Mouse (Mus musculus) midbrain, embryonic 13.5 days (tissue): ENCODE results near the gene Zfp174. TPM values are rescaled to one million over a fixed set of nuclear protein-coding genes. Genes with fewer than 3 reads are reported as not detected.
"Not testable (repeated sequence)": the region's sequence is repeated elsewhere in the genome, so short reads cannot be mapped to it uniquely, and the experiment has no call there.

Experiments used
- ATAC-seq: fragments of 200-750 bp; cut with Nextera tagmentation; 2 replicates; pipeline ENCODE4 v1.8.0; 2017; ENCODE audit warnings: mild to moderate bottlenecking, moderate TSS enrichment, moderate library complexity
- H3K27ac ChIP-seq: fragments of 300-500 bp; sonication (generic); 2 replicates; pipeline ENCODE4 v1.5.1; 2015; ENCODE audit warnings: inconsistent platforms, mild to moderate bottlenecking, moderate library complexity
- H3K27me3 ChIP-seq: fragments of 300-500 bp; sonication (generic); 2 replicates; pipeline ENCODE4 v1.6.1; 2015; ENCODE audit warnings: mild to moderate bottlenecking, inconsistent platforms
- H3K36me3 ChIP-seq: fragments of 300-500 bp; sonication (generic); 2 replicates; pipeline ENCODE4 v1.6.1; 2015; ENCODE audit warnings: mild to moderate bottlenecking, inconsistent platforms
- H3K4me1 ChIP-seq: fragments of 300-500 bp; sonication (generic); replicated peaks from 2 replicates; pipeline ENCODE4 v1.6.1; 2015; ENCODE audit warnings: inconsistent platforms
- H3K4me2 ChIP-seq: fragments of 300-500 bp; sonication (generic); replicated peaks from 2 replicates; pipeline ENCODE4 v1.6.1; 2015; ENCODE audit warnings: moderate library complexity, mild to moderate bottlenecking, inconsistent platforms
- H3K4me3 ChIP-seq: fragments of 300-500 bp; sonication (generic); replicated peaks from 2 replicates; pipeline ENCODE4 v1.5.1; 2015; ENCODE audit warnings: mild to moderate bottlenecking, inconsistent platforms
- H3K9ac ChIP-seq: fragments of 300-500 bp; sonication (generic); replicated peaks from 2 replicates; pipeline ENCODE4 v1.6.1; 2015; ENCODE audit warnings: mild to moderate bottlenecking, inconsistent platforms
- H3K9me3 ChIP-seq: fragments of 300-500 bp; sonication (generic); 2 replicates; pipeline ENCODE4 v1.6.1; 2016; ENCODE audit warnings: mild to moderate bottlenecking, inconsistent platforms
- WGBS: fragments of 180-500 bp; shearing (Covaris S2); methylation state at CpG from one replicate; pipeline ENCODE4 v1.1.7; 2015; 5-methylcytosine and 5-hydroxymethylcytosine counted together
- polyA plus RNA-seq: library from polyadenylated mRNA; unstranded; fragments of >200 nt; fragmentation: Nextera tagmentation; extraction: Ambion mirVana; gene quantifications from 2 replicates; pipeline ENCODE4 v1.2.1, GENCODE M21; 2015

The Zfp174 gene
- polyA plus RNA-seq, 1 experiment from 2014 or later = 2.2 TPM

- Histone ChIP-seq H3K4me3 (no peak overlapping the region), H3K9me3 (no peaks in the 10 kb centered on the region), H3K36me3 (no peaks in the 10 kb centered on the region), H3K27ac (no peak overlapping the region), H3K4me1 (peaks cover 15% of the 10 kb centered on the region), H3K9ac (no peak overlapping the region), H3K27me3 (no peaks in the 10 kb centered on the region), H3K4me2 (no peak overlapping the region)
- ATAC-seq = no peak
- 78% methylated on average over 3 of the region's 3 CpGs for WGBS
Observed at GRCm38 (mm10) chr16:3848416-3848815, 1.3 kb downstream of the Zfp174 start.

DNA sequence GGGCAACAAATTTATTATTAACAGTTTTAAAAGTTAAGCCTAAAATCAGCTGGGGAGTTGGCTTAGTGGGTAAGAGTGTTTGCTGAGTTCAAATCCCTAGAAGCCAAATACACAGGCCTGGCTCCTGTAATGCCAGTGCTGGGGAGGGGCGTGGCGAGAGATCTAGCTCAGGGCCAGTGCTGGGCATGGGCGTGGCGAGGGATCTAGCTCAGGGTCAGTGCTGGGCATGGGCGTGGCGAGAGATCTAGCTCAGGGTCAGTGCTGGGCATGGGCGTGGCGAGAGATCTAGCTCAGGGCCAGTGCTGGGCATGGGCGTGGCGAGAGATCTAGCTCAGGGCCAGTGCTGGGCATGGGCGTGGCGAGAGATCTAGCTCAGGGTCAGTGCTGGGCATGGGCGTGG, 4.2 kb downstream of the Zfp174 start:
- H3K4me1 ChIP-seq = peaks cover 15% of the 10 kb centered on the region
- not testable (repeated sequence) for H3K36me3 ChIP-seq, ATAC-seq, H3K27me3 ChIP-seq, H3K9me3 ChIP-seq, H3K9ac ChIP-seq, H3K27ac ChIP-seq, H3K4me3 ChIP-seq, H3K4me2 ChIP-seq
- WGBS = 92% methylated on average over 13 of the region's 13 CpGs

GRCm38 (mm10) chr16:3852586-3852985, 5.5 kb downstream of the Zfp174 start:
- Histone ChIP-seq H3K9ac (no peak overlapping the region), H3K4me3 (no peak overlapping the region), H3K27ac (no peak overlapping the region), H3K9me3 (no peaks in the 10 kb centered on the region), H3K27me3 (no peaks in the 10 kb centered on the region), H3K4me1 (peaks cover 8% of the 10 kb centered on the region), H3K36me3 (no peaks in the 10 kb centered on the region), H3K4me2 (no peak overlapping the region)
- ATAC-seq = no peak
- WGBS = 40% methylated on average over 12 of the region's 12 CpGs

GRCm38 (mm10) chr16:3854437-3855182, 7.5 kb downstream of the Zfp174 start:
- Histone ChIP-seq H3K4me2 (no peak overlapping the region), H3K27ac (no peak overlapping the region), H3K9ac (no peak overlapping the region), H3K36me3 (peaks cover 5% of the 10 kb centered on the region; the same call in 1 of the 2 replicates), H3K9me3 (no peaks in the 10 kb centered on the region), H3K4me3 (no peak overlapping the region), H3K27me3 (no peaks in the 10 kb centered on the region), H3K4me1 (no peaks in the 10 kb centered on the region)
- 40% methylated on average over 11 of the region's 11 CpGs for WGBS
- no peak for ATAC-seq

DNA sequence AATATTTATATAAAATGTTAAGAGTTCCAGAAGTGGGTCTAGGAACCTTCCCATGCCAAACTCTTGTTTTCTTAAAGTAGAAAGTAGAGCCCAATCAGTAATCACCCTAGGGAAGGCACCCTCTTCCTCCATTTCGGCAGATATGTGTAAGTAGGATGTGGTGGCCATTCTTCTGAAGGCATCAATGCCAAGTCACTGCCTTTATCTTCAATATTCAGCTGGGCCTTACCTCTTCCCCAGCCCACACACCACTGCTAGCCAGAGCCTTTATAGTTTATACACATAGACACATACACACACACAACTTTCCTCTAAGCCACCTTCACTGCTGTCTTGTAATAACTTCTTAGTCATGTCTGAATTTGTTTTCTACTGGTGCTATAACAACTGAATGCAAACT, 8.7 kb downstream of the Zfp174 start:
- ATAC-seq = no peak
- Histone ChIP-seq H3K27ac (no peak overlapping the region), H3K9me3 (no peaks in the 10 kb centered on the region), H3K4me1 (no peaks in the 10 kb centered on the region), H3K4me2 (no peak overlapping the region), H3K9ac (no peak overlapping the region), H3K27me3 (no peaks in the 10 kb centered on the region), H3K4me3 (no peak overlapping the region), H3K36me3 (peaks cover 14% of the 10 kb centered on the region)
- 86% methylated on average over 1 of the region's 1 CpGs for WGBS

DNA sequence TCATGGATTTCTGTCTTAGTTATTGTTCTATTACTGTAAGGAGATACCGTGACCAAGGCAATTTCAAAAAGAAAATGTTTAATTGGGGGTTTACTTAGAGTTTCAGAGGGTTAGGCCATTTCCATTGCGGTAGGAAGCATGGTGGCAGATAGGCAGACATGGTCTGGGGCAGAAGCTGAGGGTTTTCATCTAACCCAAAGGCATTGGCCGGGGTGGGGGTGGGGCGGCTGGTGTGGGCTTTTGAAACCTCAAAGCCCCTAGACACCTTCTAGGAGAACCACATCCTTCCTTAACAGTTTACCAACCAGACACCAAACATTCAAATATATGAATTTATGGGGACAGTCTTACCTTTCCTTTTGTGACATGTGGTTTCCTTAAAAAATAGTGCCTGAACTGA, 12.2 kb downstream of the Zfp174 start:
- H3K9me3 ChIP-seq = no peaks in the 10 kb centered on the region
- H3K4me2 ChIP-seq = no peak overlapping the region
- H3K4me1 ChIP-seq = no peaks in the 10 kb centered on the region
- H3K27ac ChIP-seq = no peak overlapping the region
- no peaks in the 10 kb centered on the region for H3K27me3 ChIP-seq
- 86% methylated on average over 4 of the region's 4 CpGs for WGBS
- H3K36me3 ChIP-seq = peaks cover 29% of the 10 kb centered on the region
- no peak overlapping the region for H3K9ac ChIP-seq
- no peak for ATAC-seq
- H3K4me3 ChIP-seq = no peak overlapping the region

DNA sequence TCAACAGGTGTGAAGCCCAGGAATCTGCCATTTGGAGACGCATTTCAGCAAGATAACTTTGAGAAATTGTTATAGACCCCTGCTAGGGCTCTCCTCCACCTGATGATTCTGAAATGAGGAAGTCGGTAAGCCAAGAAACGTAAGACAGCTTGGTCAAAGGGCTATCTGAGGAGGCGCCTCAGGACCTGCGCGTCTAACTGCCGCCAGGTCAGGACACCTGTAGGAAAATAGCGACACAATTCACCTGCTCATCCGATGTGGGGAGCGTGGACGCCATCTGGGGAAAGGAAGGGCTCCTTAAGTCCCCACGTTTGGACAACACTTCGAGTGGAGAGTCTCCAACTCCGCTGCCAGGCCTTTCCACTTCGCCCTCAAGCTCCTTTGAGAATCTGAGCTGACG, 24.7 kb downstream of the Zfp174 start:
- Histone ChIP-seq H3K36me3 (peaks cover 19% of the 10 kb centered on the region), H3K27me3 (no peaks in the 10 kb centered on the region), H3K9me3 (no peaks in the 10 kb centered on the region), H3K4me3 (peak overlapping the region; percentile 56), H3K4me1 (peaks cover 26% of the 10 kb centered on the region), H3K4me2 (peak overlapping the region; percentile 93), H3K9ac (peak overlapping the region; percentile 67), H3K27ac (peak overlapping the region; percentile 19; the same call in 1 of the 2 replicates)
- ATAC-seq = no peak
- WGBS = 2% methylated on average over 16 of the region's 16 CpGs

- H3K27ac ChIP-seq = peak within 1 kb of the TSS; percentile 44; the same call in 1 of the 2 replicates
- ATAC-seq = peak; percentile 99
- H3K4me2 ChIP-seq = peak within 1 kb of the TSS; percentile 93
- H3K9me3 ChIP-seq = no peaks in the 10 kb centered on the region
- H3K4me1 ChIP-seq = peaks cover 26% of the 10 kb centered on the region
- peak within 1 kb of the TSS; percentile 56 for H3K4me3 ChIP-seq
- peak within 1 kb of the TSS; percentile 67 for H3K9ac ChIP-seq
- 5% methylated on average over 47 of the region's 47 CpGs for WGBS
- H3K36me3 ChIP-seq = peaks cover 15% of the 10 kb centered on the region
- H3K27me3 ChIP-seq = no peaks in the 10 kb centered on the region
Observed at GRCm38 (mm10) chr16:3872216-3873047, 25.4 kb downstream of the Zfp174 start, which contains the start of gene Naa60. Gene Naa60, plus strand, starts transcription at chr16:3872375.

DNA sequence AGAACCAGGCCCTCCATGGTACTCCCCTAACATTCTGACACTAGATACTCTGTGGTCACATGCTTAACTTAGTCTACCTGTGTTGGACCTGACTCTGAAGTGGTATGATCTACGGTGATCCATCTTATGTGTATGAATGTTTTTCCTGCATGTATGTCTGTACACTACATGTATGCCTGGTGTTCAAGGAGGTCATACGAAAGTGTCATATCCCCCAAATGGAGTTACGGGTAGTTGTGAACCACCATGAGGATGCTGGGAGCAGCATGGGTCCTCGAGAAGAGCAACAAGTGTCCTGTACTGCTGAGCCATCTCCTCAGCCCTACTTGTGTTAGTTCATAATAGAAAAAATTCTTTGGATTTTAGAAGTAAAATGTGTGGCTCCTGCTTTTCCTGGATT, 29.3 kb downstream of the Zfp174 start:
- Histone ChIP-seq H3K4me2 (no peak overlapping the region), H3K27me3 (no peaks in the 10 kb centered on the region), H3K36me3 (peaks cover 14% of the 10 kb centered on the region), H3K27ac (no peak overlapping the region), H3K4me1 (peaks cover 24% of the 10 kb centered on the region), H3K4me3 (no peak overlapping the region), H3K9me3 (no peaks in the 10 kb centered on the region), H3K9ac (no peak overlapping the region)
- 95% methylated on average over 4 of the region's 4 CpGs for WGBS
- ATAC-seq = no peak

- Histone ChIP-seq H3K4me3 (peak within 1 kb of the TSS; percentile 91), H3K27me3 (no peaks in the 10 kb centered on the region), H3K9me3 (no peaks in the 10 kb centered on the region), H3K27ac (peak within 1 kb of the TSS; percentile 95), H3K36me3 (peaks cover 3% of the 10 kb centered on the region), H3K4me2 (peak within 1 kb of the TSS; percentile 62), H3K4me1 (peaks cover 37% of the 10 kb centered on the region), H3K9ac (peak within 1 kb of the TSS; percentile 90)
- WGBS = under 1% methylated on average over 84 of the region's 88 CpGs
- ATAC-seq = peak; percentile 99
Observed at GRCm38 (mm10) chr16:3884201-3885064, 37.4 kb downstream of the Zfp174 start, which contains the start of the genes Zfp597 and Gm20695. Gene Zfp597, minus strand, starts transcription at chr16:3884561. Gene Gm20695, plus strand, starts transcription at chr16:3884648.

GRCm38 (mm10) chr16:3885065-3885670, 38.1 kb downstream of the Zfp174 start:
- peak overlapping the region; percentile 90 for H3K9ac ChIP-seq
- ATAC-seq = no peak; the same call in 1 of the 2 replicates
- H3K27me3 ChIP-seq = no peaks in the 10 kb centered on the region
- WGBS = 3% methylated on average over 10 of the region's 10 CpGs
- no peaks in the 10 kb centered on the region for H3K9me3 ChIP-seq
- peak overlapping the region; percentile 62 for H3K4me2 ChIP-seq
- H3K36me3 ChIP-seq = no peaks in the 10 kb centered on the region
- peak overlapping the region; percentile 95 for H3K27ac ChIP-seq
- H3K4me3 ChIP-seq = peak overlapping the region; percentile 91
- peaks cover 37% of the 10 kb centered on the region for H3K4me1 ChIP-seq
